Mouse (Mus musculus) liver, embryonic 14.5 days (tissue): ENCODE measurements around the gene Gm6588.

Source experiments
- CTCF ChIP-seq: IDR thresholded peaks from 2 replicates; pipeline ENCODE4 v1.5.1; 2016; ENCODE audit warnings: antibody characterized with exemption, low read depth, control low read depth
- EP300 ChIP-seq: IDR thresholded peaks from 2 replicates; pipeline ENCODE4 v1.6.1; 2016; ENCODE audit warnings: antibody characterized with exemption, low read depth

DNA sequence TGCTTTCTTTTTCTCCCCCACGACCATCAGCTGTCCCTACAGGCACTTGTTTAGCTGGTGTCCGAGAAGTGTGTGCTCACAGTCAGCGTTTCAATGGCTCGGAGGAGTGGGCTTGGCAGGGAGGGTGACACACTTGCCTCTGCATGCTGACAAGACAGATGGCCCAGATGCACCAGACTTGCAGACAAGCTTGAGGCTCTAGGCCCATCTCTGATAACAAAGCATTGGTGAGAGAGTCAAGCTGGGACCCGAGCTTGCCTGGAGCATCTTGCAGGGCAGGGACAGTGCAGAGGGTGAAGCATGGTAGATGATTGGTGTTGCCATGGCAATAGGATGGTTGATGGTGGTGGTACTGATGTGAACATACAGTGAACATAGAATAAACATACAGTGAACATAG, 40.0 kb upstream of the Gm6588 start:
- TF ChIP-seq CTCF (no peak), EP300 (no peak)
